Mouse (Mus musculus) intestine, postnatal 0 days (tissue): Measurements from ENCODE around the gene Fbrsl1. TPM values are rescaled to one million over a fixed set of nuclear protein-coding genes. Genes with fewer than 3 reads are reported as not detected.

Experiments used
- ATAC-seq: fragments of 200-750 bp; cut with Nextera tagmentation; 2 replicates; pipeline ENCODE4 v1.8.0; 2017; ENCODE audit warnings: mild to moderate bottlenecking, moderate TSS enrichment, moderate library complexity
- H3K27ac ChIP-seq: fragments of 300-500 bp; sonication (generic); 2 replicates; pipeline ENCODE4 v1.5.1; 2014; ENCODE audit warnings: mild to moderate bottlenecking, low read depth, low read length, moderate library complexity
- H3K27me3 ChIP-seq: fragments of 300-500 bp; sonication (generic); replicated peaks from 2 replicates; pipeline ENCODE4 v1.6.1; 2014; ENCODE audit warnings: low read length, mixed read lengths; ENCODE audit not compliant: control insufficient read depth, insufficient read depth
- H3K36me3 ChIP-seq: fragments of 300-500 bp; sonication (generic); 2 replicates; pipeline ENCODE4 v1.6.1; 2014; ENCODE audit warnings: mild to moderate bottlenecking, moderate library complexity; ENCODE audit not compliant: control insufficient read depth, insufficient read depth
- H3K4me1 ChIP-seq: fragments of 300-500 bp; sonication (generic); replicated peaks from 2 replicates; pipeline ENCODE4 v1.6.1; 2014; ENCODE audit warnings: antibody characterized with exemption, low read length, mixed read lengths; ENCODE audit not compliant: control insufficient read depth, insufficient read depth
- H3K4me2 ChIP-seq: fragments of 300-500 bp; sonication (generic); replicated peaks from 2 replicates; pipeline ENCODE4 v1.6.1; 2014; ENCODE audit warnings: low read depth, mild to moderate bottlenecking, moderate library complexity
- H3K4me3 ChIP-seq: fragments of 300-500 bp; sonication (generic); 2 replicates; pipeline ENCODE4 v1.5.1; 2014; ENCODE audit warnings: low read depth, low read length
- H3K9ac ChIP-seq: fragments of 300-500 bp; sonication (generic); 2 replicates; pipeline ENCODE4 v1.6.1; 2014; ENCODE audit warnings: mild to moderate bottlenecking, low read depth, low read length
- H3K9me3 ChIP-seq: fragments of 300-500 bp; sonication (generic); 2 replicates; pipeline ENCODE4 v1.6.1; 2016; ENCODE audit warnings: mixed run types; ENCODE audit not compliant: control insufficient read depth
- CTCF ChIP-seq: sonication (generic); IDR thresholded peaks from 2 replicates; pipeline ENCODE4 v1.5.1; 2016; ENCODE audit warnings: low read depth, mild to moderate bottlenecking, control low read depth, antibody characterized with exemption, moderate library complexity
- WGBS: fragments of 180-500 bp; shearing (Covaris S2); extraction: QIAGEN DNeasy Blood & Tissue Kit; methylation state at CpG from one replicate; pipeline ENCODE4 v1.1.7; 2014; 5-methylcytosine and 5-hydroxymethylcytosine counted together
- polyA plus RNA-seq: library from polyadenylated mRNA; unstranded; fragments of >200 nt; fragmentation: Nextera tagmentation; extraction: Ambion mirVana; gene quantifications from 2 replicates; pipeline ENCODE4 v1.2.1, GENCODE M21; 2015

The Fbrsl1 gene
- polyA plus RNA-seq, 1 experiment from 2014 or later = 8.2 TPM

GRCm38 (mm10) chr5:110420201-110420600 lies 28.1 kb downstream of the Fbrsl1 start:
- TF ChIP-seq CTCF = no peak
- H3K36me3 ChIP-seq = peaks cover 29% of the 10 kb centered on the region
- no peaks in the 10 kb centered on the region for H3K27me3 ChIP-seq
- H3K4me1 ChIP-seq = no peaks in the 10 kb centered on the region
- no peaks in the 10 kb centered on the region for H3K9me3 ChIP-seq
- no peak overlapping the region for H3K27ac ChIP-seq
- no peak overlapping the region for H3K4me2 ChIP-seq
- WGBS = 74% methylated on average over 4 of the region's 4 CpGs
- no peak overlapping the region for H3K9ac ChIP-seq
- ATAC-seq = no peak
- no peak overlapping the region for H3K4me3 ChIP-seq

GRCm38 (mm10) chr5:110418523-110418911 lies 29.8 kb downstream of the Fbrsl1 start:
- Histone ChIP-seq H3K4me1 (no peaks in the 10 kb centered on the region), H3K4me2 (no peak overlapping the region), H3K4me3 (no peak overlapping the region), H3K27me3 (no peaks in the 10 kb centered on the region), H3K27ac (no peak overlapping the region), H3K9me3 (no peaks in the 10 kb centered on the region), H3K36me3 (peaks cover 20% of the 10 kb centered on the region; the same call in 1 of the 2 replicates), H3K9ac (no peak overlapping the region)
- no peak for ATAC-seq
- no peak for TF ChIP-seq CTCF
- WGBS = 84% methylated on average over 1 of the region's 1 CpGs

DNA sequence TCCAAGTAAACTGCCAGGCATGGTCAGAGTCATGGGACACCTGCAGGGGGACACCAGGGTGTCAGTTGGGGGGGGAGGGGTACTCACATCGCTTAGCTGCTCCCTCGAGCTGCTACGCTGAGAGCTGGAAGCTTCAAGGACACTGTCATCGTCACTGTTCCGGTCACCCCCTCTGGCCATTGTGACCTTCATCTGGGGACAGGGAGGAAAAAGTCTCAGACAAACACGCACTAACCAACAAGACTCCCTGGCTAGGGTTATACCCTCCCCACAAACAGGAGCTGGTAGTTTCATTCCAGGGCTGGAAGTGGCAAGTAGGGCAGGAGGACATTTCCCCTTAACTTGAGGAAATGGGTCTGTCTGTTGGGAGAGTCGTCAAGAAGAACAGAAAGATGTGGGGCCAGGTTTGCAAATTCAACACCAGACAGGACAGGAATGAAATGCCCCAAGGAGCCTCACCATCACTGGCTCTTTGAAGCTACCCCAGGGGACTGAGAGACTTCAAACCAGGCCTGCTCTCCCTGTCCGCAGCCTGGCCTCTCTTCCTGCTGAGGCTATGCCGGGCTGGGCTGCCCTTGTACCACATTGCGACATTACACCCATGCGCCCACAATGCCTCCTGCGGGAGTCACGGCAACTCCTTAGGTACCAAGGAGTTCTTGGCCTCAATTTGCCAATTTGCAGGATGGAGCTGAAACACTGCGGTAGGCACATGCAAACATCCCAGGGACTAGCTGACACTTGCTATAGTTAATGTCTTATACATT lies 30.4 kb downstream of the Fbrsl1 start:
- Histone ChIP-seq H3K4me1 (no peaks in the 10 kb centered on the region), H3K4me3 (no peak overlapping the region), H3K9me3 (no peaks in the 10 kb centered on the region), H3K27me3 (no peaks in the 10 kb centered on the region), H3K36me3 (peaks cover 18% of the 10 kb centered on the region; the same call in 1 of the 2 replicates), H3K4me2 (no peak overlapping the region), H3K27ac (no peak overlapping the region), H3K9ac (no peak overlapping the region)
- TF ChIP-seq CTCF = no peak
- ATAC-seq = no peak
- 64% methylated on average over 14 of the region's 14 CpGs for WGBS

GRCm38 (mm10) chr5:110416825-110417401 lies 31.4 kb downstream of the Fbrsl1 start:
- H3K9ac ChIP-seq = no peak overlapping the region
- no peak for ATAC-seq
- no peak overlapping the region for H3K27ac ChIP-seq
- H3K4me2 ChIP-seq = no peak overlapping the region
- no peak overlapping the region for H3K4me3 ChIP-seq
- TF ChIP-seq CTCF = no peak
- WGBS = 45% methylated on average over 7 of the region's 7 CpGs
- no peaks in the 10 kb centered on the region for H3K9me3 ChIP-seq
- no peaks in the 10 kb centered on the region for H3K4me1 ChIP-seq
- H3K36me3 ChIP-seq = peaks cover 20% of the 10 kb centered on the region; the same call in 1 of the 2 replicates
- H3K27me3 ChIP-seq = no peaks in the 10 kb centered on the region

DNA sequence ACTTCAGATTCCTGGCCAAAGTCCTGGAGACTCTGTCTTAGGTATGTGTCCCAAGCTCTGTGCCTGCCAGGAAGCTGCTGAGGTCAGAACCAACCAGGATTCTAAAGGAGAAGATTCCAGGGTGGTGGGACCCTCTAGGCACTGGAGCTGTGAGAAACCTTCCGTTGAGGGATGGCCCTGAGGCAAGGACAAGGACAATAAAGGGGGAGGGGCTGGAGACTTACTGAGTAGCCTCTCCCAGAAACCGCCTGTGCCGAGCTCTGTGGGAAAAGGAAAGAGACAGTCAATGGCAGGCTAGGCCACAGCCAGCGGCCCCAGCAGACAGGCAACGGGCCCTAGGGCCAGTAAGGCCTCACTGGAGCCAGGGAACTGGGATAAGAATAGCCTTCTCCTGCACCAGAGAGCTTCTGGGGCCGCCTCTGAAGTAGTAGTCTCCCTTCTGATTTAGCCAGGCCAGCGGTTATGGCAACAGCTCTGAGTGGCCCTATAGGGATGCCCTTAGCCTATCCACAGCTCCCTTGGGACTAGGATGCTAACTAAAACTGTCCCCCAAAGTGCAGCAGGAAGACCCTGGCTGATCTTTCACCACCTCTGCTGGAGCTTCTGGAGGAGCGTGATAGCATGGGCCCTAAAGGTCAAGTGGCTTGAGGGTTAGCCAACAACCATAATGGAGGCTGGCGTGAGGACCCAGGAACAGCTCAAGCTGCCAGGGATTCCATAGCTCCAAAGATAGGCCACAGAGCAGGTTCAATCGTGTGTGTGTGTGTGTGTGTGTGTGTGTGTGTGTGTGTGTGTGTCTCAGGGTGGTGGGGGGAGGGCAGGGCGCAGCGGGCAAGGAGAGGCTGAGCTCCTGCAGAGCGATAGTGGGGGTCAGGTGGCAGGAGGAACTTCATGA lies 32.2 kb downstream of the Fbrsl1 start:
- Histone ChIP-seq H3K27me3 (no peaks in the 10 kb centered on the region), H3K4me3 (no peak overlapping the region), H3K9ac (no peak overlapping the region), H3K36me3 (peaks cover 27% of the 10 kb centered on the region; the same call in 1 of the 2 replicates), H3K27ac (no peak overlapping the region), H3K4me2 (no peak overlapping the region), H3K9me3 (no peaks in the 10 kb centered on the region), H3K4me1 (no peaks in the 10 kb centered on the region)
- ATAC-seq = no peak
- no peak for TF ChIP-seq CTCF
- 67% methylated on average over 13 of the region's 13 CpGs for WGBS

DNA sequence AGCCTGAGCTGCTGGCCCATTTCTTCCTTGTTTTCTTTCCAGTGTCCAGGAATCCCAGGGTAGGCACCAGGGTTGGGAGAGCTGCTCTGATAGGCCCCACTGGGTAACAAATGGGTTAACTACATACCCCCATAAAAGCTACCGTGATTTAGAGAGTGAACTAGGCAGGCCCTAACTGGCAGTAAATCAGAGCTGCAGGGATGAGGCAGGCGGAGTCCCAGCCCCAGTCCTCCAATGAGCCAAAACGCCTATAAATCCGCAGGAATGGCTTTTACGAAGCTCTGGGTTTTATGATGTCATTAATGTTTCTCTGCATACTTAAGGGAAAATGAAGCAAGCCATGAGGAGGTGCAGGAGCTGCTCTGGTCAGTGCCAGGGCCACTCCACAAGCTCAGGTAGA lies 33.3 kb downstream of the Fbrsl1 start:
- Histone ChIP-seq H3K4me2 (no peak overlapping the region), H3K36me3 (peaks cover 23% of the 10 kb centered on the region; the same call in 1 of the 2 replicates), H3K4me3 (no peak overlapping the region), H3K9ac (no peak overlapping the region), H3K4me1 (no peaks in the 10 kb centered on the region), H3K27me3 (no peaks in the 10 kb centered on the region), H3K9me3 (no peaks in the 10 kb centered on the region), H3K27ac (no peak overlapping the region)
- ATAC-seq = no peak
- 48% methylated on average over 5 of the region's 5 CpGs for WGBS
- no peak for TF ChIP-seq CTCF
